ENCODE assay signal across 14 mouse cellular contexts in the genomic region with DNA sequence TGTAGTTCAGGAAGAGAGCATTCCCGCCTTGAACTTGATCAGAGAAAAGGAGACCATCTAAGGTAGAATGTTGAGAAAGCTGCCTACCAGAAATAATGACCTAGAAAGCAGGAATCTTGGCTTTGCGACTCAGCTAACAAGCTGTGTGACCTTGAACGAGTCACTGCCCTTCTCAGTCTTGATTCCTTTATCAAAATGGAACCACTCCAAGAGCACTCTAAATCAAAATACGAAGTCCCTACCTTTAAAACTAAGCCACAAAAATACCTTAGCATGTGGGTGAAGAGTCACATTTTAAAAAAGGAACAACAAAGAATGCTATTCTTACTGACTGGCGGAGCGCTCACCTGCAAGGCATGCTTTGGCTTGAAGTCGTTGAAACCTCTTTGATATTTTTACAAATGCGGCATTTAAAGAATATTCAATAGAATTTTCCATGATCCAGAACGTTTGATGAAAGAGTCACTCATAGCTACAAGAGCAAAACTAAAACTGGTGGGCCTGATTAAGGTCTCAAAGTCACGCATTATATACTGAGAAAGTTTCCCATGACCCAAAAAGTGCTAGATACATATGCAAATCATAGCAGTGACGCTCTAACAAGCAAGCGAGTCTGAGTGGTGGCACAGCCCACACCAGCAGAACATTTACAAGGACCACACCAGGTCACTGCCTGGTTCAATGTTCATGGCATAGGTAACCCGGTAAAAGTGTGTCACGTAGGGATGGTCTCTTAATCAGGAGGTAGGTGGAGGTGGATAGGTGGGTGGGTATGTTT. TPM values are rescaled to one million over a fixed set of nuclear protein-coding genes. Genes with fewer than 3 reads are reported as not detected.
DNase-seq lines count a peak whose midpoint lies in the region; ATAC-seq lines count a peak whose summit lies in the region.
"Had no signal": no experiment of that assay in that cellular context is flagged by ENCODE, and none has a peak within 500 bp of the region (broad histone marks: within the 10 kb centered on the region; RNA-seq: fewer than 3 reads in every experiment).

No protein-coding gene starts in this region.

- no peaks in the 10 kb centered on the region for H3K36me3 ChIP-seq in kidney, embryonic 15.5 days
- H3K36me3 ChIP-seq in liver, embryonic 12.5 days: 0 out of 2 replicates have a peak, but pooled peaks cover 2% of the 10 kb centered on the region
- H3K36me3 ChIP-seq: forebrain, embryonic 10.5 days had no signal

- H3K4me3 ChIP-seq in kidney, embryonic 15.5 days (replicated peaks): no peak overlapping the region
- peak overlapping the region; percentile 55 for H3K4me3 ChIP-seq in liver, embryonic 12.5 days
- H3K4me3 ChIP-seq: forebrain, embryonic 10.5 days had no signal

- WGBS in kidney, embryonic 15.5 days: 86% methylated on average over 14 of the region's 14 CpGs
- WGBS in liver, embryonic 12.5 days (ENCODE audit: insufficient replicate concordance): 75% methylated on average over 14 of the region's 14 CpGs

- H3K4me1 ChIP-seq in kidney, embryonic 15.5 days: peaks cover 72% of the 10 kb centered on the region
- peaks cover 100% of the 10 kb centered on the region for H3K4me1 ChIP-seq in liver, embryonic 12.5 days

- DNase-seq in adrenal gland, adult (ENCODE audit: inconsistent age in 2 of 2, low spot score in 1 of 2): peak; percentile 39 to 81
- no peak for DNase-seq in adrenal gland, postnatal 36 days
- DNase-seq in kidney, adult 11 months: no peak
- DNase-seq in 3T3-L1 (ENCODE audit: low read depth, low spot score): peak; percentile 45
- DNase-seq in frontal cortex, adult 2 months (ENCODE audit: extremely low spot score in 1 of 2, low spot score in 1 of 2): no peak
- DNase-seq: cerebellum, adult 9-11 months; lung, postnatal 10 days; thymus, postnatal 14 days had no signal

- no peaks in the 10 kb centered on the region for H3K9me3 ChIP-seq in kidney, embryonic 15.5 days (replicated peaks)
- no peaks in the 10 kb centered on the region for H3K9me3 ChIP-seq in liver, embryonic 12.5 days (replicated peaks)
- H3K9me3 ChIP-seq: forebrain, embryonic 10.5 days had no signal

- no peaks in the 10 kb centered on the region for H3K27me3 ChIP-seq in kidney, embryonic 15.5 days
- H3K27me3 ChIP-seq in liver, embryonic 12.5 days (replicated peaks): no peaks in the 10 kb centered on the region

- H3K4me2 ChIP-seq in kidney, embryonic 15.5 days: no peak overlapping the region
- peak overlapping the region; percentile 70 for H3K4me2 ChIP-seq in liver, embryonic 12.5 days

- peak overlapping the region; percentile 88; the same call in 1 of the 2 replicates for H3K27ac ChIP-seq in kidney, embryonic 15.5 days
- peak overlapping the region; percentile 88 for H3K27ac ChIP-seq in liver, embryonic 12.5 days
- H3K27ac ChIP-seq: forebrain, embryonic 10.5 days had no signal

- ATAC-seq in kidney, embryonic 15.5 days (replicated peaks; ENCODE audit: low FRiP score): no peak
- no peak for ATAC-seq in liver, embryonic 12.5 days
- ATAC-seq in CD4-positive, CD25-positive, alpha-beta regulatory T cell, adult 4 months: no peak
- ATAC-seq: activated CD4-positive, CD25-positive, alpha-beta regulatory T cell, adult 4 months; inflammation-experienced regulatory T-cells, adult 6 months had no signal

- H3K9ac ChIP-seq in kidney, embryonic 15.5 days: no peak overlapping the region
- peak overlapping the region; percentile 76 for H3K9ac ChIP-seq in liver, embryonic 12.5 days

RNA-seq across cellular contexts. Expression of a gene that starts 33.2 kb away (rescaled TPM):
- total RNA-seq in adrenal gland, postnatal 36 days (2021): 10 to 100 TPM; 85.6 to 94.3 TPM
- 74.6 and 76.4 TPM in 2 replicates for polyA plus RNA-seq in kidney, embryonic 15.5 days (2015; fragmentation: Nextera tagmentation; extraction: Ambion mirVana)
- 65.1 and 68.4 TPM in 2 replicates for polyA plus RNA-seq in liver, embryonic 12.5 days (2016; fragmentation: Nextera tagmentation; extraction: Ambion mirVana)
- polyA plus RNA-seq in frontal cortex, adult 2 months (2012; rRNA removed): 231 and 243 TPM in 2 replicates
- polyA plus RNA-seq in CD4-positive, CD25-positive, alpha-beta regulatory T cell, adult 4 months (2017; shearing (Covaris generic)): 10 to 100 TPM; 18.3 to 26.6 TPM

Comparison
In these comparisons a context has a peak if more than half of its experiments do, and no peak if none do; other contexts are left out.
1. DNase-seq: peak in adrenal gland, adult (2 of 2) and 3T3-L1 (single experiment); none in adrenal gland, postnatal 36 days (0 of 2), kidney, adult 11 months (single experiment) and frontal cortex, adult 2 months (0 of 2).